Mouse (Mus musculus) layer of hippocampus, postnatal 25 days (tissue): ENCODE results near the gene Zfp184. TPM values are rescaled to one million over a fixed set of nuclear protein-coding genes. Genes with fewer than 3 reads are reported as not detected.

Source experiments
- DNase-seq, 2 experiments: peaks; one replicate each; pipeline ENCODE4 v3.0.0; 2022; ENCODE audit warnings: mixed read lengths in 2 of 2, low spot score in 1 of 2; ENCODE audit errors: extremely low spot score in 1 of 2
- microRNA-seq, 2 experiments: library from miRNA; unstranded; fragments of <30 nt; microRNA quantifications; one replicate each; pipeline ENCODE4 v1.2.0; 2021
- total RNA-seq, 2 experiments: library from RNA; stranded (reverse); gene quantifications; 2 replicates each; pipeline ENCODE4 v1.2.3; 2021

The Zfp184 gene
- total RNA-seq, 2 experiments from 2014 or later, result 2.9 to 4.2 TPM

DNA sequence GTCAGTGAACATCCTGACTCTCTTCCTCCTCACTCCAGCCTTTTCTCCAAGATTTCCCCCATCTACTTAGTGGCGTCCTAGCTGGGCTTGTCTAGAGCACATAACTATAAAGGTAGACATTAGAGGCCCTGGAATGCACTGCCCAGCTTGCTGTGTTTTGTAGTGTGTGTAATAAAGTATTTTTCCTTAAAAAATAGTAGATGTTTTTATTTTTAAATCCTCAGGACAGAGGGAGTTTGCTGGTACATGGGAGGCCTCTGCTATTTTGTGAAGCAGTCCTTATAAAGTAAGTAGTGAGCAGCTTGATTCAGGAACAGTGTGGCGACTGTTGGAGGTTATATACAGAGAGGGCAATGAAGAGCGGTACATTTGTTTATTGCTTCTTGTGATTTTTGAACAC, 63.8 kb downstream of the Zfp184 start:
- DNase-seq, result no peak

DNA sequence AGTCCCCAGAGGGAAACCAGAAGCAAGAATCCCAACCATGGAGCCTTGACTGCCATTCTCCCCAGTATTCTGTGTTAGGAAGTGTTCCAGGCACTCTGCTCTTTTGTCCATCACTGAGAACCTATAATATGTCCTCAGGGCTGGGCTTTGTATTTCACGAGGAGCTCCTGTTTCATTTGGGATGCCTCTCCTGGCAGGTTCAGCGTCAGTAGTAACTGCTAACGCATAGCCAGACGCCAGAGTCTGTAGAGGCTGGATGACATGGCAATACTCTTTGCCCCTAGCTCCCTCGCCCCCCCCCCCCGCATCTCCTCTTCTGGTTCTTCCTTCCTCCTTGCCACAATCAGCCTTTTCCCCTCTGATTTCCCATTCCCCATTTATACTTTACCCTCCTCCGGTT, 64.7 kb downstream of the Zfp184 start, which contains the start of gene Prss16:
Prss16 (minus strand) TSS at position 101 of the 400 bp plus-strand sequence.
- no peak for DNase-seq

Small RNAs within 50 kb of the gene (microRNA-seq; reads per million reads assigned to microRNA genes)
- gene Gm44456 (1.00 to 1.1 reads per million in 2 experiments), gene Mir1983 (1,328 to 1,912 reads per million in 2 experiments)

Other genes starting within 250 kb of the Zfp184 start
- gene Olfr1359, start 247.0 kb upstream of the Zfp184 start, total RNA-seq, result not detected
- gene Hist1h2bl, start 229.0 kb upstream of the Zfp184 start, total RNA-seq, result 10 to 100 TPM; 32.0 to 37.1 TPM
- gene Hist1h2ai, start 228.7 kb upstream of the Zfp184 start, total RNA-seq, result 10 to 100 TPM; 25.2 to 27.6 TPM
- 10 to 100 TPM; 51.7 to 65.0 TPM for gene Hist1h3h, start 227.4 kb upstream of the Zfp184 start, total RNA-seq
- gene Hist1h2bm, start 223.1 kb upstream of the Zfp184 start, total RNA-seq, result 1 to 10 TPM; 6.5 to 8.1 TPM
- gene Hist1h4j, start 210.0 kb upstream of the Zfp184 start, total RNA-seq, result 10 to 100 TPM; 17.6 to 19.5 TPM
- 100 to 1,000 TPM; 272 to 320 TPM for gene Hist1h4k, start 194.6 kb upstream of the Zfp184 start, total RNA-seq
- gene Hist1h2ak, start 191.3 kb upstream of the Zfp184 start, total RNA-seq, result 10 to 100 TPM; 10.9 to 18.2 TPM
- gene Hist1h2bn, start 191.0 kb upstream of the Zfp184 start, total RNA-seq, result 10 to 100 TPM in 1 of 2 experiments, 1 to 10 TPM in 1; 8.6 to 12.1 TPM
- 1 to 10 TPM; 7.3 to 9.3 TPM for gene Hist1h1b, start 164.5 kb upstream of the Zfp184 start, total RNA-seq
- 10 to 100 TPM; 58.3 to 73.7 TPM for gene Hist1h3i, start 161.7 kb upstream of the Zfp184 start, total RNA-seq
- gene Hist1h2an, start 157.9 kb upstream of the Zfp184 start, total RNA-seq, result 1 to 10 TPM; 1.9 to 3.0 TPM
- 10 to 100 TPM in 1 of 2 experiments, 1 to 10 TPM in 1; 5.0 to 13.2 TPM for gene Hist1h2bp, start 157.6 kb upstream of the Zfp184 start, total RNA-seq
- gene Hist1h2bq, start 134.9 kb upstream of the Zfp184 start, total RNA-seq, result 10 to 100 TPM; 42.6 to 56.9 TPM
- gene Hist1h2ao, start 134.6 kb upstream of the Zfp184 start, total RNA-seq, result 10 to 100 TPM; 31.1 to 33.0 TPM
- gene Hist1h4m, start 133.3 kb upstream of the Zfp184 start, total RNA-seq, result 100 to 1,000 TPM; 199 to 299 TPM
- 10 to 100 TPM; 21.0 to 38.5 TPM for gene Hist1h4n, start 112.9 kb upstream of the Zfp184 start, total RNA-seq
- gene Hist1h2ap, start 111.6 kb upstream of the Zfp184 start, total RNA-seq, result 10 to 100 TPM; 16.2 to 31.8 TPM
- 10 to 100 TPM; 42.1 to 57.8 TPM for gene Hist1h2br, start 111.4 kb upstream of the Zfp184 start, total RNA-seq
- gene Pom121l2, start 36.1 kb downstream of the Zfp184 start, total RNA-seq, result not detected
- gene Prss16, start 64.6 kb downstream of the Zfp184 start, total RNA-seq, result under 1 TPM; 0.42 to 0.57 TPM
- 10 to 100 TPM; 22.3 to 38.6 TPM for gene Hist1h2ah, start 90.5 kb downstream of the Zfp184 start, total RNA-seq
- gene Hist1h2bk, start 90.8 kb downstream of the Zfp184 start, total RNA-seq, result 10 to 100 TPM; 15.7 to 30.9 TPM
- 10 to 100 TPM; 64.2 to 71.4 TPM for gene Hist1h4i, start 96.3 kb downstream of the Zfp184 start, total RNA-seq
- gene Hist1h2ag, start 97.8 kb downstream of the Zfp184 start, total RNA-seq, result 10 to 100 TPM in 1 of 2 experiments, 1 to 10 TPM in 1; 7.1 to 18.2 TPM
- 10 to 100 TPM; 15.1 to 18.5 TPM for gene Hist1h2bj, start 98.1 kb downstream of the Zfp184 start, total RNA-seq
- gene Vmn1r188, start 139.3 kb downstream of the Zfp184 start, total RNA-seq, result not detected
- not detected for gene Vmn1r189, start 160.7 kb downstream of the Zfp184 start, total RNA-seq
- not detected for gene Vmn1r191, start 238.9 kb downstream of the Zfp184 start, total RNA-seq
- gene Vmn1r192, start 246.0 kb downstream of the Zfp184 start, total RNA-seq, result not detected